Mouse (Mus musculus) CH12.LX (cell line): ENCODE measurements around the gene H1foo. TPM values are rescaled to one million over a fixed set of nuclear protein-coding genes. Genes with fewer than 3 reads are reported as not detected.

Experiments
- DNase-seq: peaks from one replicate; pipeline ENCODE4 v3.0.0-alpha.2; 2013; ENCODE audit errors: extremely low read depth
- H3K27ac ChIP-seq: 2 replicates; pipeline ENCODE4 v1.5.1; 2012; ENCODE audit warnings: low read depth, mild to moderate bottlenecking, control low read depth, moderate library complexity; ENCODE audit not compliant: insufficient read depth
- H3K27me3 ChIP-seq: replicated peaks from 2 replicates; pipeline ENCODE3; 2012; ENCODE audit warnings: inconsistent platforms
- H3K36me3 ChIP-seq, 2 experiments: replicated peaks in 1 of 2; 2 replicates each; pipeline versions ENCODE3 to v1.6.1; 2012; ENCODE audit warnings: inconsistent platforms in 1 of 2, low read length in 1 of 2, mild to moderate bottlenecking in 1 of 2, mixed read lengths in 1 of 2, moderate library complexity in 1 of 2; ENCODE audit not compliant: control insufficient read depth in 1 of 2, insufficient read depth in 1 of 2
- H3K4me1 ChIP-seq, 2 experiments: 2 replicates each; pipeline ENCODE4 v1.6.1; 2012; ENCODE audit warnings: inconsistent platforms in 1 of 2, moderate library complexity in 1 of 2; ENCODE audit not compliant: insufficient read depth in 2 of 2, control insufficient read depth in 1 of 2
- H3K4me2 ChIP-seq: 2 replicates; pipeline ENCODE4 v1.6.1; 2012; ENCODE audit warnings: low read depth, mild to moderate bottlenecking, control low read depth; ENCODE audit not compliant: poor library complexity, insufficient read depth, severe bottlenecking
- H3K4me3 ChIP-seq, 3 experiments: fragments of 150-350 bp in 1 of 3; sonication (generic) in 1 of 3; replicated peaks in 1 of 3; 2 replicates each; pipeline versions ENCODE3 to v1.5.1; 2011 to 2012; ENCODE audit warnings: low read depth in 2 of 3, low read length in 2 of 3, mild to moderate bottlenecking in 2 of 3, moderate library complexity in 2 of 3, control low read depth in 1 of 3, improper control_type of control experiment in 1 of 3, inconsistent platforms in 1 of 3, mixed read lengths in 1 of 3; ENCODE audit not compliant: poor library complexity in 1 of 3
- H3K79me2 ChIP-seq: replicated peaks from 2 replicates; pipeline ENCODE4 v1.6.1; 2012; ENCODE audit warnings: mild to moderate bottlenecking, moderate library complexity; ENCODE audit not compliant: control insufficient read depth, poor library complexity, insufficient read depth, severe bottlenecking; ENCODE audit errors: extremely low read depth
- H3K9ac ChIP-seq: 2 replicates; pipeline ENCODE4 v1.6.1; 2012; ENCODE audit warnings: low read depth, mild to moderate bottlenecking, control low read depth, moderate library complexity; ENCODE audit not compliant: insufficient read depth
- H3K9me3 ChIP-seq: replicated peaks from 2 replicates; pipeline ENCODE3; 2012; ENCODE audit warnings: low read length, inconsistent platforms, mixed read lengths
- BHLHE40 ChIP-seq: IDR thresholded peaks from 2 replicates; pipeline ENCODE4 v1.6.1; 2011; ENCODE audit warnings: mild to moderate bottlenecking, low read depth, low read length, improper control_type of control experiment
- CHD2 ChIP-seq: IDR thresholded peaks from 2 replicates; pipeline ENCODE4 v1.6.1; 2011; ENCODE audit warnings: low read length, improper control_type of control experiment
- EP300 ChIP-seq: IDR thresholded peaks from 2 replicates; pipeline ENCODE4 v1.6.1; 2011; ENCODE audit warnings: low read length, improper control_type of control experiment
- GABPA ChIP-seq: IDR thresholded peaks from 2 replicates; pipeline ENCODE4 v1.6.1; 2012; ENCODE audit warnings: low read depth, low read length, improper control_type of control experiment, inconsistent platforms; ENCODE audit not compliant: insufficient replicate concordance
- IRF4 ChIP-seq: IDR thresholded peaks from 2 replicates; pipeline ENCODE4 v1.6.1; 2014; ENCODE audit warnings: low read depth, mild to moderate bottlenecking, inconsistent platforms, low read length, improper control_type of control experiment
- JUN ChIP-seq: IDR thresholded peaks from 2 replicates; pipeline ENCODE4 v1.6.1; 2011; ENCODE audit warnings: low read depth, mild to moderate bottlenecking, low read length, improper control_type of control experiment, moderate library complexity; ENCODE audit not compliant: insufficient read depth
- JUND ChIP-seq: conservative IDR thresholded peaks from 2 replicates; pipeline ENCODE4 v1.6.1; 2011; ENCODE audit warnings: low read depth, low read length, improper control_type of control experiment
- MAZ ChIP-seq: IDR thresholded peaks from 2 replicates; pipeline ENCODE4 v1.6.1; 2012; ENCODE audit warnings: low read depth, mild to moderate bottlenecking, inconsistent platforms, low read length, improper control_type of control experiment, moderate library complexity
- MXI1 ChIP-seq: IDR thresholded peaks from 2 replicates; pipeline ENCODE4 v1.6.1; 2011; ENCODE audit warnings: mild to moderate bottlenecking, low read depth, low read length, improper control_type of control experiment
- MYC ChIP-seq: IDR thresholded peaks from 2 replicates; pipeline ENCODE4 v1.6.1; 2011; ENCODE audit warnings: low read depth, mild to moderate bottlenecking, improper control_type of control experiment, low read length
- NELFE ChIP-seq: IDR thresholded peaks from 2 replicates; pipeline ENCODE4 v1.6.1; 2011; ENCODE audit warnings: low read depth, low read length, improper control_type of control experiment
- PAX5 ChIP-seq: IDR thresholded peaks from 2 replicates; pipeline ENCODE4 v1.6.1; 2012; ENCODE audit warnings: low read length, inconsistent platforms, mixed read lengths
- POLR2A ChIP-seq: IDR thresholded peaks from 2 replicates; pipeline ENCODE4 v1.6.1; 2011; ENCODE audit warnings: low read depth, mild to moderate bottlenecking, improper control_type of control experiment, low read length
- POLR2AphosphoS2 ChIP-seq: IDR thresholded peaks from 2 replicates; pipeline ENCODE4 v1.6.1; 2011; ENCODE audit warnings: low read depth, low read length, improper control_type of control experiment
- TBP ChIP-seq: conservative IDR thresholded peaks from 2 replicates; pipeline ENCODE4 v1.6.1; 2011; ENCODE audit warnings: low read depth, low read length, improper control_type of control experiment
- USF1 ChIP-seq: IDR thresholded peaks from 2 replicates; pipeline ENCODE4 v1.6.1; 2014; ENCODE audit warnings: low read depth, mild to moderate bottlenecking, inconsistent platforms, low read length, improper control_type of control experiment
- USF2 ChIP-seq: conservative IDR thresholded peaks from 2 replicates; pipeline ENCODE4 v1.6.1; 2011; ENCODE audit warnings: low read depth, low read length, improper control_type of control experiment
- ZC3H11A ChIP-seq: IDR thresholded peaks from 2 replicates; pipeline ENCODE4 v1.6.1; 2012; ENCODE audit warnings: low read depth, mild to moderate bottlenecking, inconsistent platforms, low read length, improper control_type of control experiment
- ZKSCAN1 ChIP-seq: IDR thresholded peaks from 2 replicates; pipeline ENCODE4 v1.6.1; 2012; ENCODE audit warnings: low read depth, inconsistent platforms, low read length, improper control_type of control experiment, borderline replicate concordance
- ZMIZ1 ChIP-seq: IDR thresholded peaks from 2 replicates; pipeline ENCODE4 v1.6.1; 2012; ENCODE audit warnings: low read depth, mild to moderate bottlenecking, inconsistent platforms, low read length, improper control_type of control experiment
- ZNF384 ChIP-seq: IDR thresholded peaks from 2 replicates; pipeline ENCODE4 v1.6.1; 2012; ENCODE audit warnings: low read depth, low read length, improper control_type of control experiment, inconsistent platforms
- dilution Hi-C: fragments of 300-500 bp; cut with MboI; formaldehyde crosslinking; loops from 2 replicates; pipeline ENCODE4 v1.14.3; 2020; ENCODE audit warnings: low sequenced_read_pairs; ENCODE audit not compliant: extremely low pct_unique_long_range_greater_than_20kb, extremely low pct_ligation_motif_present
- in situ Hi-C: fragments of 300-500 bp; cut with MboI; formaldehyde crosslinking; loops from 3 replicates; pipeline ENCODE4 v1.14.3; 2019; ENCODE audit warnings: low sequenced_read_pairs, low pct_ligation_motif_present, low pct_unique_long_range_greater_than_20kb, mixed read lengths
- polyA plus RNA-seq: library from polyadenylated mRNA; unstranded; fragments of >175 nt; gene quantifications from 2 replicates; pipeline ENCODE4 v1.2.1, GENCODE M21; 2012; ENCODE audit warnings: low read depth; ENCODE audit not compliant: insufficient read length
- total RNA-seq, 2 experiments: library from RNA; depleted of rRNA; stranded (reverse); fragments of 300-350 nt in 1 of 2; fragments of >200 nt in 1 of 2; gene quantifications; 2 replicates each; pipeline ENCODE4 v1.2.3; 2012 to 2014

Gene H1foo
- total and polyA plus RNA-seq, 3 experiments, result 0.77 to 1.0 (median 0.89) TPM

GRCm38 (mm10) chr6:115919876-115920275, 24.9 kb upstream of the H1foo start:
- no peak overlapping the region for H3K4me2 ChIP-seq
- H3K9me3 ChIP-seq, result no peaks in the 10 kb centered on the region
- H3K4me1 ChIP-seq, result peaks cover 2 to 20% of the 10 kb centered on the region in 2 experiments; a peak in 2 of 4 replicates
- peaks cover 0 to 32% of the 10 kb centered on the region in 2 experiments for H3K36me3 ChIP-seq
- in situ Hi-C loops, result no loop called here
- H3K9ac ChIP-seq, result no peak overlapping the region
- no peaks in the 10 kb centered on the region for H3K79me2 ChIP-seq
- DNase-seq, result no peak
- H3K4me3 ChIP-seq, result no peak overlapping the region
- no peak for TF ChIP-seq IRF4
- TF ChIP-seq ZNF384, result no peak
- TF ChIP-seq USF1, result no peak
- no peak for TF ChIP-seq CHD2
- no peak for TF ChIP-seq POLR2AphosphoS2
- no peak for TF ChIP-seq EP300
- no peak for TF ChIP-seq MYC
- TF ChIP-seq TBP, result no peak
- TF ChIP-seq ZMIZ1, result no peak
- TF ChIP-seq ZC3H11A, result no peak
- TF ChIP-seq PAX5, result no peak
- TF ChIP-seq JUN, result no peak
- no peak overlapping the region for H3K27ac ChIP-seq
- dilution Hi-C loops, result no loop called here
- no peaks in the 10 kb centered on the region for H3K27me3 ChIP-seq

- Histone ChIP-seq H3K4me2 (no peak overlapping the region), H3K27me3 (no peaks in the 10 kb centered on the region), H3K36me3 (peaks cover 0 to 24% of the 10 kb centered on the region in 2 experiments), H3K4me1 (peaks cover 7 to 24% of the 10 kb centered on the region in 2 experiments; a peak in 3 of 4 replicates), H3K9me3 (no peaks in the 10 kb centered on the region), H3K27ac (no peak overlapping the region), H3K4me3 (no peak overlapping the region), H3K79me2 (no peaks in the 10 kb centered on the region), H3K9ac (no peak overlapping the region)
- no peak for TF ChIP-seq ZKSCAN1
- no peak for TF ChIP-seq NELFE
- no peak for TF ChIP-seq JUN
- no peak for TF ChIP-seq MAZ
- no peak for TF ChIP-seq PAX5
- no peak for TF ChIP-seq MXI1
- no peak for TF ChIP-seq GABPA
- TF ChIP-seq ZNF384, result no peak
- TF ChIP-seq ZMIZ1, result no peak
- no peak for TF ChIP-seq BHLHE40
- no peak for TF ChIP-seq MYC
- TF ChIP-seq USF2, result no peak
- TF ChIP-seq POLR2A, result no peak
- no peak for TF ChIP-seq POLR2AphosphoS2
- no peak for TF ChIP-seq JUND
- dilution Hi-C loops, result no loop called here
- DNase-seq, result no peak
- in situ Hi-C loops, result no loop called here
These were observed 19.9 kb upstream of the H1foo start for GRCm38 (mm10) chr6:115924829-115925228.
